Mouse (Mus musculus) heart, embryonic 11.5 days (tissue): ENCODE data around the gene Idnk. TPM values are rescaled to one million over a fixed set of nuclear protein-coding genes. Genes with fewer than 3 reads are reported as not detected.

ENCODE experiments used
- ATAC-seq: fragments of 200-750 bp; cut with Nextera tagmentation; replicated peaks from 2 replicates; pipeline ENCODE4 v1.8.0; 2017; ENCODE audit warnings: moderate library complexity; ENCODE audit not compliant: insufficient number of reproducible peaks, low FRiP score, low TSS enrichment
- H3K27ac ChIP-seq: fragments of 300-500 bp; sonication (generic); 2 replicates; pipeline ENCODE4 v1.5.1; 2014; ENCODE audit warnings: mild to moderate bottlenecking, low read depth, low read length
- H3K27me3 ChIP-seq: fragments of 300-500 bp; sonication (generic); 2 replicates; pipeline ENCODE4 v1.6.1; 2014; ENCODE audit warnings: mild to moderate bottlenecking, low read length, mixed read lengths; ENCODE audit not compliant: control insufficient read depth, insufficient read depth
- H3K36me3 ChIP-seq: fragments of 300-500 bp; sonication (generic); 2 replicates; pipeline ENCODE4 v1.6.1; 2014; ENCODE audit warnings: mild to moderate bottlenecking, low read length, moderate library complexity, mixed read lengths; ENCODE audit not compliant: control insufficient read depth, insufficient read depth
- H3K4me1 ChIP-seq: fragments of 300-500 bp; sonication (generic); 2 replicates; pipeline ENCODE4 v1.6.1; 2014; ENCODE audit warnings: low read length; ENCODE audit not compliant: control insufficient read depth, insufficient read depth
- H3K4me2 ChIP-seq: fragments of 300-500 bp; sonication (generic); 2 replicates; pipeline ENCODE4 v1.6.1; 2014; ENCODE audit warnings: mild to moderate bottlenecking, moderate library complexity
- H3K4me3 ChIP-seq: fragments of 300-500 bp; sonication (generic); 2 replicates; pipeline ENCODE4 v1.5.1; 2014; ENCODE audit warnings: low read depth, low read length
- H3K9ac ChIP-seq: fragments of 300-500 bp; sonication (generic); 2 replicates; pipeline ENCODE4 v1.6.1; 2014; ENCODE audit warnings: mild to moderate bottlenecking, low read depth, low read length, moderate library complexity
- H3K9me3 ChIP-seq: fragments of 300-500 bp; sonication (generic); replicated peaks from 2 replicates; pipeline ENCODE4 v1.6.1; 2016; ENCODE audit warnings: low read length; ENCODE audit not compliant: control insufficient read depth
- WGBS: fragments of 180-500 bp; shearing (Covaris S2); extraction: QIAGEN DNeasy Blood & Tissue Kit; methylation state at CpG from one replicate; pipeline ENCODE4 v1.1.7; 2014; ENCODE audit not compliant: insufficient replicate concordance; 5-methylcytosine and 5-hydroxymethylcytosine counted together
- polyA plus RNA-seq: library from polyadenylated mRNA; unstranded; fragments of >200 nt; fragmentation: Nextera tagmentation; extraction: Ambion mirVana; gene quantifications from 2 replicates; pipeline ENCODE4 v1.2.1, GENCODE M21; 2014

The Idnk gene
- polyA plus RNA-seq, 1 experiment from 2014 or later = 30.7 TPM

DNA sequence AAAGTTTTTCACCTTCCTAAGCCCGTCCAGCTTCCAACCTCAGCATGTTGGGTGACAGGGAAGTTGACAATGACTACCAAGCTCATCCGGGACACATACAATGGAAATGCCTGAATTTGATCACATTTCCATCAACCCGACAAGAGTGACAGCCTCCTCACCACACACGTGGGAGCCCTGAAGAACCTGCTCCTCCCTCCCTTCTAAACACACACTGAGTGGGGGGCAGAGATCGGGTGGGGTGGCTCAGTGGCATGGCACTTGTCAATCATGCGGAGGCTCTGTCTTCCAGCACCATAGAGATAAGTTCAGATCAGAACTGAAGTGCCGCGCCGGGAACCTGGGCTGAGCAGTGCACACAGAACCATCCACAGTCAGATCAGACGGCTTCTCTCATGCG lies 7.0 kb upstream of the Idnk start:
- Histone ChIP-seq H3K4me3 (no peak overlapping the region), H3K9ac (no peak overlapping the region), H3K27me3 (no peaks in the 10 kb centered on the region), H3K4me2 (no peak overlapping the region), H3K9me3 (no peaks in the 10 kb centered on the region), H3K27ac (no peak overlapping the region), H3K36me3 (no peaks in the 10 kb centered on the region), H3K4me1 (no peaks in the 10 kb centered on the region; the same call in 1 of the 2 replicates)
- no peak for ATAC-seq
- WGBS = 73% methylated on average over 11 of the region's 11 CpGs

DNA sequence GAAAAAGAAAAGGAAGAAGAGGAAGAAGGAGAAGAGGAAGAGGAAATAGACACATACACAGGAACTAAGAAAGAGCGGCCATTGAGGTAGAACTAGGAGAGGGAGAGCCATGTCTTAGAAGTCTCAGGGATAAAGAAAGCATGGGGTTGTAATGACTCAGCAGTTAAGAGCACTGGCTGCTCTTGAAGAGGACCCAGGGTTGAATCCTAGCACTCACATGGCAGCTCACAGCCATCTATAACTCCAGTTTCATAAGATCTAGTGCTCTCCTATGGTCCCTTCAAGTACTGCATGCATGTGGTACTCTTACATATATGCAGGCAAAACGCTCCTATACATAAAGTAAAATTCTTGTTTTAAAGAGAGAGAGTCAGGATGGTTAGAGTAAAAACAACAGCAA lies 1.4 kb upstream of the Idnk start:
- no peak overlapping the region for H3K9ac ChIP-seq
- ATAC-seq = no peak
- no peak overlapping the region for H3K4me3 ChIP-seq
- peaks cover 8% of the 10 kb centered on the region for H3K36me3 ChIP-seq
- no peak overlapping the region for H3K4me2 ChIP-seq
- no peaks in the 10 kb centered on the region for H3K9me3 ChIP-seq
- H3K27me3 ChIP-seq = no peaks in the 10 kb centered on the region
- no peak overlapping the region for H3K27ac ChIP-seq
- WGBS = 86% methylated on average over 2 of the region's 2 CpGs
- H3K4me1 ChIP-seq = 0 out of 2 replicates have a peak, but pooled peaks cover 7% of the 10 kb centered on the region

DNA sequence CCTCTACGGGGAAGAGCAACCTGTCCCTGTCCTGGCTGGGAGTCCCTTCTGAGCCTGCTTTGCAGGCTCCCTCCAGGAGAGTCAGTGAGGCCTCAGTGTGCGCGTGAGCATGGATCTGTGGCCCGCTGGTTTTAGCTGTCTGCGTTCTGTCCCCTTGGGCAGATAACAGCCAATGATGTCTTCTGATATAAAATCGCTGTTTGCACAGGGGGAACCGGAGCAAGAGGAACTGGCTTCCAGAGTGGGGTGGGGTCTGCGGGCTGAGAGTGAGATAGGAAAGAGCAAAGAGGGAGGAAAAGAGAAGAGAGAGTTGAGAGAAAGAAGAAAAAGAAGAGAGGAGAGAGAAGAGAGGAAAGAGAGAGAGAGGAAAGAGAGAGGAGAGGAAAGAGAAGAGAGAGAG lies 413 bp upstream of the Idnk start:
- Histone ChIP-seq H3K4me1 (0 out of 2 replicates have a peak, but pooled peaks cover 7% of the 10 kb centered on the region), H3K36me3 (peaks cover 10% of the 10 kb centered on the region), H3K4me3 (peak overlapping the region; percentile 71), H3K4me2 (peak overlapping the region; percentile 75), H3K27me3 (no peaks in the 10 kb centered on the region), H3K27ac (no peak overlapping the region), H3K9me3 (peaks cover 2% of the 10 kb centered on the region), H3K9ac (peak overlapping the region; percentile 59; the same call in 1 of the 2 replicates)
- 15% methylated on average over 8 of the region's 8 CpGs for WGBS
- no peak for ATAC-seq

DNA sequence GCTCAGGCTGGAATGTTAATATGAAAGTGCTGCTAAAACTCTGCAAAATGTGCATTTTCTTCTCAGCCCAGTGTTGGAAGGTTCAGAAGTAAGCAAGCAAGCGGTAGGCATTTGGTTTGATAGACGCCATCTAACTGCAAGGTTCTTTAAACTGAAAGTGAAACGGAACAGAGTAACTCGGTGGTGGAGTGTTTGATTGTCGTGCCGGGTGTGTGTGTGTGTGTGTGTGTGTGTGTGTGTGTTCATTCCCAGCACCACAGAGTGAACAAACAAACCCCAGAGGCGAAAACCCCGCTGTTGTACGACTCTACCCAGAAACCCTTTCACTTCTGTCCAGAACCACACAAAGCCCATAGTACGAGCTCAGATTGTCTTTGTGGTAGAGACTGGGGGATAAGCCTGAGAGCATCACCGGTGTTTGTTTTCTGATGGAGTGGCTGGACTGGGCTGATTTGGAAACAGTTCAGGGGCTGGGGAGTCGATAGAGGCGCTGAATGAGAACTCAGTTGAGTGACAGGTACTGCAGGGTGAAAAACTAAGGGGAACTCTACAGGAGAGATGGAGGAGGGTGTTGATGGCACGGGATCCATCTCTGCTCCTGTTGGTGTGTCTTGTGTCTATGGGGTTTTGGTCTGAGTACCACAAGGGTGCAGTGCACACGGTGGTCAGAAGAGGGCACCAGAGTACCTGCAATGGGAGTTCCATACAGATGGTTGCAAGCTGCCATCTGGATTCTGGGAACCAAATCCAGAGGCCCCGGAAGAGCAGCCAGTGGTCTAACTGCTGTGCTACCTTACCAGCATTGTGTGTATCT lies 857 bp downstream of the Idnk start:
- peak overlapping the region; percentile 59 for H3K9ac ChIP-seq
- ATAC-seq = no peak
- peaks cover 2% of the 10 kb centered on the region for H3K9me3 ChIP-seq
- peak overlapping the region; percentile 71 for H3K4me3 ChIP-seq
- H3K27ac ChIP-seq = no peak overlapping the region
- H3K27me3 ChIP-seq = no peaks in the 10 kb centered on the region
- H3K36me3 ChIP-seq = peaks cover 10% of the 10 kb centered on the region
- WGBS = 12% methylated on average over 16 of the region's 16 CpGs
- H3K4me1 ChIP-seq = 0 out of 2 replicates have a peak, but pooled peaks cover 7% of the 10 kb centered on the region
- H3K4me2 ChIP-seq = peak overlapping the region; percentile 75

DNA sequence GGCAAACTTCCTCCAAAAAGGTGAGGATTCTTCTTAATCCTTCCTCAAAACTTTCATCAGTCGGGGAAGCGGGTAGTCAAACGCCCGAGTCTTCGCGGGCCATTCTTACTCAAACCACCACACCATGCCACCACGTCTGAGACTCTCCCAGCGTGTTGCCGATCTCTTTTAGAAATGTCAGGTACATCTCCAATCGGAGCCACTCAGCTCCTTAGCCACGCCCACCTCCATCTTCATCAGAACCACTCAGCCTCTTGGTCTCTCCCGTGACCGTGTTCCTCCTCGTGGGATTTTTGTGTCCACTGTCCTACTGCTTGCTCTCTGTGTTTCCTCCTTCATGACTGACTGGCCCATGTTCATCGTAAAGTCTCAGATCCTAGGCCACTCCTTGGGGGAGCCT lies 3.3 kb downstream of the Idnk start:
- Histone ChIP-seq H3K36me3 (peaks cover 10% of the 10 kb centered on the region), H3K4me3 (no peak overlapping the region), H3K27me3 (no peaks in the 10 kb centered on the region), H3K9ac (no peak overlapping the region), H3K4me1 (0 out of 2 replicates have a peak, but pooled peaks cover 7% of the 10 kb centered on the region), H3K27ac (no peak overlapping the region), H3K9me3 (peaks cover 2% of the 10 kb centered on the region), H3K4me2 (no peak overlapping the region)
- 89% methylated on average over 15 of the region's 15 CpGs for WGBS
- no peak for ATAC-seq

DNA sequence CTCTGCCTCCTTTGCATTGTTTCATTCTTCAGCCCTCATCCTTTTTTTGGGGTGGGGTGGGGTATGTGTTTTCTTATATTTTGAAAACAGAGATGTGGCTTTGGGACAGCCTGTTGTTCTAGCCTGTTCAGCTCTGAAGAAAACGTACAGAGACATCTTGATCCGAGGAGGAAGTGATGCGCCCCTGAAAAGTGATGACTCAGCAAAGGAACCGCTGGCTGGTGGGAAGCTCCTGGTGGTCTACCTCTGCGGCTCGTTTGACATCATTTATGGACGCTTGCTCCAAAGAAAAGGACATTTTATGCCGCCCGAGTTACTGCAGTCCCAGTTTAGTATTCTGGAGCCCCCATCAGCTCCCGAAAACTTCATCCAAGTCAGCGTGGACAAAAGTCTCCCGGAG lies 5.9 kb downstream of the Idnk start:
- Histone ChIP-seq H3K4me3 (no peak overlapping the region), H3K27me3 (no peaks in the 10 kb centered on the region), H3K4me1 (0 out of 2 replicates have a peak, but pooled peaks cover 2% of the 10 kb centered on the region), H3K36me3 (peaks cover 10% of the 10 kb centered on the region), H3K27ac (no peak overlapping the region), H3K9ac (no peak overlapping the region), H3K4me2 (no peak overlapping the region), H3K9me3 (peaks cover 2% of the 10 kb centered on the region)
- 95% methylated on average over 12 of the region's 12 CpGs for whole genome bisulfite sequencing
- ATAC-seq = no peak

DNA sequence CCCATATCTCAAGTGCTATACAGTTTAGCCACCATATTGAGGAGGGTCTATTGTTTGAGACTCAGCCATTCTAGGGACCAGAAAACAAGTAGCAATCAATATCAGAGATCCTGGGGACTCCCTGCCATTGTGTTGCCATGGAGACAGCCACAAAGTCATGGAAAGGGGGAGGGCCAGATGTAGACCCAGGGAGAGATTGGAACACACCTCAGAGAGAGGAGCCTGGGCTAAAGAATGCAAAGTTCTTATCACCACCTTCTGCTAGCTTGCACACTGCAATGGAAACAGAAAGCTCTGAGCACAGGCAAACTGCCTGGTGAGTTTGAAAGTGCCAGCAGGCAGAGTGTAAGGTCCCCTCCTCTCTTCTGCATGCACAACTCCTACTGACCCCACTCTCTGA lies 10.7 kb downstream of the Idnk start:
- Histone ChIP-seq H3K9me3 (no peaks in the 10 kb centered on the region), H3K4me1 (no peaks in the 10 kb centered on the region), H3K4me2 (no peak overlapping the region), H3K27me3 (no peaks in the 10 kb centered on the region), H3K36me3 (peaks cover 2% of the 10 kb centered on the region), H3K4me3 (no peak overlapping the region), H3K9ac (no peak overlapping the region), H3K27ac (no peak overlapping the region)
- no peak for ATAC-seq

DNA sequence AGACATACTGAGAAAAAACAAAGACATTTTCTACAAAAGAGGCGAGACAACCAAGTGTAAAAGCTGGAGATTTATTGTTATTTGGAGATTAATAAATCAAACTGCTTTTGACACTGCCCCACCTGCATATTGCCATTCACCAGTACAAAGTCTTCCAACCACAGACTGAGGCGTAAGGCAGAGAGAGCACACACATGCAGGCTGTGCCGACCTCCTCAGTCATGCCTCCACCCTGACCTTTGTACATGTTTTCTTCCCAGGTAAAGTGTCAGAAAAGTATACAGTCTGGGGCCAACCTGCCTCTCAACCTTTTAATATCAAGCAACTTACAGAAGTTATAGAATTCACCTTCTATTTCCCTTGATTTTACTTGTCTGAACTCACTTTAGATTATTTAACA lies 18.7 kb downstream of the Idnk start:
- Histone ChIP-seq H3K9ac (no peak overlapping the region), H3K27me3 (no peaks in the 10 kb centered on the region), H3K4me1 (no peaks in the 10 kb centered on the region), H3K4me2 (no peak overlapping the region), H3K9me3 (no peaks in the 10 kb centered on the region), H3K36me3 (peaks cover 19% of the 10 kb centered on the region), H3K27ac (no peak overlapping the region), H3K4me3 (no peak overlapping the region)
- WGBS = 85% methylated on average over 3 of the region's 3 CpGs
- ATAC-seq = no peak
